Mouse (Mus musculus) midbrain, embryonic 10.5 days (tissue): ENCODE results near the gene Gm5294. TPM values are rescaled to one million over a fixed set of nuclear protein-coding genes. Genes with fewer than 3 reads are reported as not detected.

ENCODE experiments used
- DNase-seq: peaks from one replicate; pipeline ENCODE4 v3.0.0-alpha.2; 2017; ENCODE audit warnings: low spot score
- H3K27ac ChIP-seq: fragments of 300-500 bp; sonication (generic); replicated peaks from 2 replicates; pipeline ENCODE4 v1.5.1; 2016; ENCODE audit warnings: mild to moderate bottlenecking
- H3K27me3 ChIP-seq: fragments of 300-500 bp; sonication (generic); 2 replicates; pipeline ENCODE4 v1.6.1; 2016; ENCODE audit warnings: low read depth, mild to moderate bottlenecking; ENCODE audit not compliant: poor library complexity, severe bottlenecking
- H3K36me3 ChIP-seq: fragments of 300-500 bp; sonication (generic); 2 replicates; pipeline ENCODE4 v1.6.1; 2016; ENCODE audit warnings: mild to moderate bottlenecking, moderate library complexity
- H3K4me1 ChIP-seq: fragments of 300-500 bp; sonication (generic); 2 replicates; pipeline ENCODE4 v1.6.1; 2016
- H3K4me3 ChIP-seq: fragments of 300-500 bp; sonication (generic); 2 replicates; pipeline ENCODE4 v1.5.1; 2016; ENCODE audit warnings: mild to moderate bottlenecking, moderate library complexity
- H3K9me3 ChIP-seq: fragments of 300-500 bp; sonication (generic); replicated peaks from 2 replicates; pipeline ENCODE4 v1.6.1; 2016; ENCODE audit warnings: mild to moderate bottlenecking
- WGBS: fragments of 180-500 bp; shearing (Covaris S2); methylation state at CpG from one replicate; pipeline ENCODE4 v1.1.7; 2016; 5-methylcytosine and 5-hydroxymethylcytosine counted together
- polyA plus RNA-seq: library from polyadenylated mRNA; unstranded; fragments of >200 nt; fragmentation: Nextera tagmentation; extraction: Ambion mirVana; gene quantifications from 2 replicates; pipeline ENCODE4 v1.2.1, GENCODE M21; 2016

The Gm5294 gene
- polyA plus RNA-seq, 1 experiment from 2014 or later, result not detected

DNA sequence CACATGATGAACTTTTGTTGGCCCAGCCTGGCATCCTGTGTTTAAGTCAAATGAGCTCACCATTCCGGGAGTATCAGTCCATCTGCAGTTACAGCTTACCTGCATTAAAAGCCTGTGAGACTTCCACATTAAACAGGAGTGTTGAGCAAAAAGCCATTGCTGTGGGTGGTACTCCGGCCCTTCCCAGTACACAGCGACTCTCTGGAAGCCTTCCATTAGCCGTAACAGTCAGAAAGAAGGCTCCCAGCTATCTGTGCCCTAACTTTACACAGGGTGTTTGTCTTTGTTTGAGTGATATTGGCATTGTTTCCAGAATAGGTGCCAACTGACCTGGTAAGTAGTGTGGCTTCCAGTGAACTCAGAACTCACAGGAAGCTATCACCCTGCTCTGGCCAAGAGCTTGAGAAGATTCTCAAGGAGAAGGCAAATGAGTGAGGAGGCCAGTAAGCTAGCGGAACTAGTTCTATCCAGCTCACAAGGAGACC is 31.5 kb downstream of the Gm5294 start:
- Histone ChIP-seq H3K36me3 (no peaks in the 10 kb centered on the region), H3K4me3 (no peak overlapping the region), H3K4me1 (peaks cover 10% of the 10 kb centered on the region), H3K27me3 (no peaks in the 10 kb centered on the region; the same call in none of the 2 replicates), H3K27ac (no peak overlapping the region), H3K9me3 (no peaks in the 10 kb centered on the region)
- no peak for DNase-seq
- 92% methylated on average over 5 of the region's 5 CpGs for WGBS

GRCm38 (mm10) chr5:138852151-138852550 is 32.3 kb downstream of the Gm5294 start:
- 73% methylated on average over 4 of the region's 4 CpGs for WGBS
- H3K4me3 ChIP-seq, result no peak overlapping the region
- H3K27ac ChIP-seq, result no peak overlapping the region

DNA sequence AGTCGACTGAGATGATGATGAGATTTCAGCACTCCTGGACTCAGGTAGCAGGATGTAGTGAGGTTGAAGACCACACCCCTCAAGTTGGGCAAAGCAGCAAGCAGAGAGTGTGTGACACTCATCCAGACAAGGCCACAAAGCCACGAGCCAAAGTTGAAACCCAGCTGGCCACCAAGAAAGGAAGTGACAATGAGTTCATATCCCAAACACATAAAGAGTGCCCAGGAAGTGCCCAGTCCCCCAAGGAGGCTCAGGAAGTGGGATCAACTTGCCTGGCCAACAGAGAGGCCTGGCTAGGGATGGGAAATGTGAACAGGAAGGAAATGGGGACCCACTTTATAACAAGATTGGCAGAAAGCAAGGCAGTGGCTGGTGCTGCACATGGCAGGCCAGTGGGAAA is 33.5 kb downstream of the Gm5294 start:
- H3K4me3 ChIP-seq, result no peak overlapping the region
- H3K4me1 ChIP-seq, result peaks cover under 1% of the 10 kb centered on the region
- DNase-seq, result no peak

More at GRCm38 (mm10) chr5:138852151-138852550, 32.3 kb downstream of the Gm5294 start:
- H3K9me3 ChIP-seq, result no peaks in the 10 kb centered on the region
- no peak for DNase-seq
- peaks cover 10% of the 10 kb centered on the region for H3K4me1 ChIP-seq
- no peaks in the 10 kb centered on the region for H3K36me3 ChIP-seq
- H3K27me3 ChIP-seq, result no peaks in the 10 kb centered on the region; the same call in 1 of the 2 replicates

GRCm38 (mm10) chr5:138857010-138857617 is 37.2 kb downstream of the Gm5294 start:
- WGBS, result 42% methylated on average over 9 of the region's 9 CpGs
- peak; percentile 50 for DNase-seq
- H3K27me3 ChIP-seq, result no peaks in the 10 kb centered on the region

More for the DNA sequence above, 33.5 kb downstream of the Gm5294 start:
- Histone ChIP-seq H3K36me3 (no peaks in the 10 kb centered on the region), H3K27me3 (no peaks in the 10 kb centered on the region), H3K9me3 (no peaks in the 10 kb centered on the region), H3K27ac (no peak overlapping the region)
- 81% methylated on average over 2 of the region's 2 CpGs for WGBS

DNA sequence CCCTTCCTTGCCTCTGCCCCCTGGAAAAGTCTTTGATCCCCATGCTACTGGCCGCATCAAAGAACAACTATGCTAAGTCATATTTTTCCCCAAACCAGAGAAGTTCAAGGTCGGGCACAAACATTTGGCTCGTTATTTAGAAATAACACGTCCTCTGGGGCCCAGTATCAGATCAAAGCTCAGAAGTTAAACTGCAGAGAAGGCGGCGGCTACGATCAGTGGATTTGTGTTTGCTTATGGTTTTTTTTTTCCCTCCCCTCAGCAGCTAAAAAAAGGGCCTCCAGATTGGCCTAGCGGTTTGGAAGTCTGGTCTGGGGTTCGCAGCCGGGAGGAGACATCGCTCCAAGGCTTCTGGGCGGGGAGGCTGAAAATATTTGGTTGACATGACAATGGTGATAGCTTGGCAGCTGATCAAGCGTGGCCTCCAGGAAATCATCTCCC is 38.0 kb downstream of the Gm5294 start:
- no peak overlapping the region for H3K4me3 ChIP-seq
- DNase-seq, result no peak
- no peak overlapping the region for H3K27ac ChIP-seq
- WGBS, result 84% methylated on average over 13 of the region's 13 CpGs
- no peaks in the 10 kb centered on the region for H3K27me3 ChIP-seq
- H3K36me3 ChIP-seq, result no peaks in the 10 kb centered on the region
- H3K4me1 ChIP-seq, result no peaks in the 10 kb centered on the region; the same call in 1 of the 2 replicates
- H3K9me3 ChIP-seq, result no peaks in the 10 kb centered on the region

More at GRCm38 (mm10) chr5:138857010-138857617, 37.2 kb downstream of the Gm5294 start:
- H3K27ac ChIP-seq, result no peak overlapping the region
- H3K36me3 ChIP-seq, result no peaks in the 10 kb centered on the region
- H3K4me3 ChIP-seq, result no peak overlapping the region
- H3K4me1 ChIP-seq, result no peaks in the 10 kb centered on the region; the same call in 1 of the 2 replicates
- no peaks in the 10 kb centered on the region for H3K9me3 ChIP-seq

DNA sequence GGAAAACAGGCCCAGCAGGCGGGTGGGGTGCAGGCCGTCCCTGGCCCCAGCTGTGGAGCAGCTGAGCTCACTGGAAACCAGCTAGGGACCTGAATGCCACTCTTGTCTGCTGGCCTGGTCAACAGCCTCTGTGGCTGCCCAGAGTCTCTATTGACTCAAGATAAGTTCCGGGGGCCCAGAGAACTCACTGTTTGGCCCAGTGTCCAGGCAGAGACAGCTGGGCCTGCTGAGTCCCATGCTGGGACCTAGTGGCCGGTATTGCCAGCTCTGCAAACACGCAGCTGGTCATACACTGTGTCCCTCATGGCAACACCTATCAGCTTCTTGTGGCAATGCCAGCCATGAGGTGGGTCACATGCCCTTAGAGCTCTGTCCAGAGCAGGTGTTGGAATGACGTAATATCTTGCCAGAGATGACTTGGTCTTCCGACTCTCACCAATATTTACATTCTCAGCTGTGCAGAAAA is 43.8 kb downstream of the Gm5294 start:
- H3K27ac ChIP-seq, result no peak overlapping the region
- H3K9me3 ChIP-seq, result no peaks in the 10 kb centered on the region
- H3K4me1 ChIP-seq, result no peaks in the 10 kb centered on the region
- DNase-seq, result no peak
- H3K36me3 ChIP-seq, result no peaks in the 10 kb centered on the region
- H3K27me3 ChIP-seq, result no peaks in the 10 kb centered on the region
- 78% methylated on average over 7 of the region's 7 CpGs for WGBS
- H3K4me3 ChIP-seq, result no peak overlapping the region

DNA sequence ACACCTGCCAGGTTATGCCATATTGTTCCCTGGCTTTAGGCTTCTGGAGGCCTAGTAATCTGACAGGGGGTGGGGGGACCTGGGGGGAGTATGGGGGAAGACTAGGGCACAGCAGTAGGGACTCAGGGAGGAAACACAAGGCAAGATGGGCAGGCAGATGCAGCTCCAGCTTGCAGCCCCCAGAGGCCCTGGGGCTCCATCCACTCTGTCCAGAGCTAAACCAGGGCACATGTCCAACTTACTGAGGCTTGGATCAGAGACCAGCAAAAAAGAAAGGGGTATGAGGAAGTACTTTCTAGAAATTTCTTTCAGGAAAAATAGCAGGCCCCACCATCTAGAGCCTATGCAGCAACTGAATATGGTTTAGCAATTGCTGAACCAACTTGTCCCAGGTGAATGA is 44.3 kb downstream of the Gm5294 start:
- no peaks in the 10 kb centered on the region for H3K36me3 ChIP-seq
- H3K9me3 ChIP-seq, result no peaks in the 10 kb centered on the region
- no peaks in the 10 kb centered on the region for H3K27me3 ChIP-seq
- H3K27ac ChIP-seq, result no peak overlapping the region
- no peaks in the 10 kb centered on the region for H3K4me1 ChIP-seq
- no peak for DNase-seq
- H3K4me3 ChIP-seq, result no peak overlapping the region

DNA sequence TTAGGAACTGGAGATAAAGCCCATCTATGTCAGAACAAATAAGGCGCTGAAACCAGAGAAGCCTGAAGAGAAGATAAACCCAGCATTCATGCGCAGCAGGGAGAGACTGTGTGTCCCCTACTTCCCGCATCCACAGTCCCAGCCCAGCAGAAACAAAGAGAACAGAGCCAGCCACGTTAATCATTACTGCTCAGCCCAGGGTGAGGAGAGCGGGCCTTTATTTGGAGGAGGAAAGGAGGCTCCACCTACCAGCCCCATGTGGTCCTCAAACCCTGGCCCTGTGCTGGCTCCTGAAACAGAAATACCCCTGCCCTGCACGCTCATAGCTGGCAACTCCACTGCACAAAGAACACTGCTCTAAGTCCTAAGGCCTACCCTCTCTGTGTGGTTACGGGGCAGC is 45.0 kb downstream of the Gm5294 start:
- Histone ChIP-seq H3K4me1 (no peaks in the 10 kb centered on the region), H3K4me3 (no peak overlapping the region), H3K27ac (no peak overlapping the region), H3K36me3 (no peaks in the 10 kb centered on the region), H3K9me3 (no peaks in the 10 kb centered on the region), H3K27me3 (no peaks in the 10 kb centered on the region)
- 45% methylated on average over 7 of the region's 7 CpGs for WGBS
- DNase-seq, result no peak

DNA sequence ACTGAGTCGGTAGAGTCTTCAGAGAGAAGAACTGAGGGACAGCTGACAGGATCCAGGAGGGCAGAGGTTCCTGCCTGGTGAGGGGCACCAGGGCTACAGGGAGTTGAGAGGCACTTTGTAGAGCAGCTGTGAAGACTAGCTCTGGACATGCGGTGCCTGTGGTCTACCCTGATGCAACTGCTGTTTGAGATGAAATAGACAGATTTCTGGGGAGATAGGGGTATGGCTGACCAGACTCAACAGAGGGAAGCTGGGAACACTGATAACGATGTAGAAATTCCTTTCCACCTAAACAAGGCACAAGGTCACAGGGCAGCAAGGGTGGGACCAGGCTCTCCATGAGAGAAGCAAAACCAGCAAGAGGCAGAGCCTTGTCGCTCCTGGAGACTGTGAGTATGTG is 45.8 kb downstream of the Gm5294 start:
- H3K4me3 ChIP-seq, result no peak overlapping the region
- no peak overlapping the region for H3K27ac ChIP-seq
- no peaks in the 10 kb centered on the region for H3K4me1 ChIP-seq
- H3K36me3 ChIP-seq, result no peaks in the 10 kb centered on the region
- DNase-seq, result no peak
- WGBS, result 77% methylated on average over 4 of the region's 4 CpGs
- H3K9me3 ChIP-seq, result no peaks in the 10 kb centered on the region
- H3K27me3 ChIP-seq, result no peaks in the 10 kb centered on the region

Other genes with a start within 250 kb of the Gm5294 start
- gene Zfp68, start 200.3 kb upstream of the Gm5294 start, polyA plus RNA-seq, result 55.8 and 60.4 TPM in 2 replicates
- gene A430033K04Rik, start 197.2 kb upstream of the Gm5294 start, polyA plus RNA-seq, result 8.4 and 9.7 TPM in 2 replicates
- gene Fam20c, start 65.6 kb upstream of the Gm5294 start, polyA plus RNA-seq, result 7.0 and 9.5 TPM in 2 replicates
- gene Pdgfa, start 177.3 kb downstream of the Gm5294 start, polyA plus RNA-seq, result 4.8 and 6.8 TPM in 2 replicates